Mouse (Mus musculus) ES-E14 (cell line): Measurements from ENCODE around the gene Txndc11.

Experiments
- CHD2 ChIP-seq: IDR thresholded peaks from 2 replicates; pipeline ENCODE4 v1.6.1; 2014; ENCODE audit warnings: mild to moderate bottlenecking, low read depth, low read length, inconsistent platforms
- HCFC1 ChIP-seq: IDR thresholded peaks from 2 replicates; pipeline ENCODE4 v1.6.1; 2012; ENCODE audit warnings: low read length, inconsistent platforms, borderline replicate concordance; ENCODE audit not compliant: insufficient read depth
- MAFK ChIP-seq: IDR thresholded peaks from 2 replicates; pipeline ENCODE4 v1.6.1; 2014; ENCODE audit warnings: mild to moderate bottlenecking, low read depth, low read length, inconsistent platforms; ENCODE audit not compliant: insufficient read depth
- ZC3H11A ChIP-seq: IDR thresholded peaks from 2 replicates; pipeline ENCODE4 v1.6.1; 2012; ENCODE audit warnings: low read depth, mild to moderate bottlenecking, inconsistent platforms, low read length, borderline replicate concordance
- ZNF384 ChIP-seq: IDR thresholded peaks from 2 replicates; pipeline ENCODE4 v1.6.1; 2012; ENCODE audit warnings: low read depth, low read length, inconsistent platforms

DNA sequence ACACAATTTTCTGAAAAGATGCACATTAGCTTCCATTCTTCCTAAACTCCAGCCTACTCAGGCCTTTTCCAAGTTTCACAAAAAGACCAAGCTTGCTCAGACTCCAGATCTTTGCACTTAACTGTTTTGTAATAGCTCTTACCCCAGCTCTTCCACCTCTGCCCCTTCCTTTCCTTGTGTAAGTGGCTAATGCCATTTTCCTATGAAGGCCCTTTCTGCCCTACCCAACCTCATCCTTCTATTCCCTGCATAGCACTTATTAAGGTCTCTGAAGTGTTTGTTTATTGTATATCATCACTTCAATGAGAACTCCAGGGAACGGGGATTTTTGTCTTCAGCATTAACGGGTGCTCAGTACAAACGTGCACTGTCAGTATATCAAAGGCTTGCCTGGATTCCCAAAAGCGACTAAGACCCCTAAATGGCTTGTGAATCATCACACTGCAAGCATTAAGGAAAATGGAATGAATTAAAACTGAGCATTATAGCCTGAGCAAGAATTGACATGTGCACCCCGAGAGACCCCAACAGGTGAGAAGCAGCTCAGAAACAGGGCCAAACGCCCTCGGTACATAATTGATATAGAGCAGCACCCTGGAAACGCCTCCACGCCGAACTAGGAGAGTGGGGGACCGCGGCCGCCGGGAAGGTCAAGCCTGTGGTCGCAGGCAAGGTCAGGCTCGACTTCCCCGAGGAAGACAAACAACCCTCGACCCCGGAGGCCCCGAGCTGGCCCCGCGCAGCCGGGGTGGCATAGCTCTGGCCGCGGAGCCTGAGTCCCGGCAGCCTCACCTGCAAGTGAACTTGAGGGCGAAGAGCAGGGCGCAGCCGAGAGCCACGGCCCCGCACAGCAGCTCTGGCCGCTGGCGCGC lies 738 bp downstream of the Txndc11 start:
- no peak for TF ChIP-seq ZNF384
- no peak for TF ChIP-seq HCFC1
- no peak for TF ChIP-seq MAFK
- TF ChIP-seq CHD2, result no peak
- TF ChIP-seq ZC3H11A, result no peak
